Mouse (Mus musculus) ovary, postnatal 14 days (tissue): Measurements from ENCODE around the gene P3h1.
A peak's percentile ranks its signal among the peaks of the same experiment; 100 is the strongest.

Source experiments
- DNase-seq: peaks from one replicate; pipeline ENCODE4 v3.0.0; 2022; ENCODE audit warnings: low spot score

The P3h1 gene

DNA sequence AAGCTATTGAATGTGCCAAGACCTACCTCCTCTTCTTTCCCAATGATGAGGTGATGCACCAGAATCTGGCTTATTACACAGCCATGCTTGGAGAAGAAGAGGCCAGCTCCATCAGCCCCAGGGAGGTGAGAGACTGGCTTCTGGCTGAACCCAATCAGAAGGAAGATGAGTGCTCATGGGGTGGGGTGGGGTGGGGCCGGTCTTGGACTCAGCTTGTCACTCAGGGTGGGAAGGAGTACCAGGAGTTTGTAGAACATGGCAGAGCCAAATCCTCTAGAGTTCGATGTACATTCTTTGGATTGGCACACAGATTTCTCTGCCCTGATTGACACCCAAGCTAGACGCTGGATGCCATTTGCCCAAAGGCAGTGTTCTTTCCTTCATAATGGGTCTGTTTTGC lies 5.9 kb downstream of the P3h1 start:
- no peak for DNase-seq

DNA sequence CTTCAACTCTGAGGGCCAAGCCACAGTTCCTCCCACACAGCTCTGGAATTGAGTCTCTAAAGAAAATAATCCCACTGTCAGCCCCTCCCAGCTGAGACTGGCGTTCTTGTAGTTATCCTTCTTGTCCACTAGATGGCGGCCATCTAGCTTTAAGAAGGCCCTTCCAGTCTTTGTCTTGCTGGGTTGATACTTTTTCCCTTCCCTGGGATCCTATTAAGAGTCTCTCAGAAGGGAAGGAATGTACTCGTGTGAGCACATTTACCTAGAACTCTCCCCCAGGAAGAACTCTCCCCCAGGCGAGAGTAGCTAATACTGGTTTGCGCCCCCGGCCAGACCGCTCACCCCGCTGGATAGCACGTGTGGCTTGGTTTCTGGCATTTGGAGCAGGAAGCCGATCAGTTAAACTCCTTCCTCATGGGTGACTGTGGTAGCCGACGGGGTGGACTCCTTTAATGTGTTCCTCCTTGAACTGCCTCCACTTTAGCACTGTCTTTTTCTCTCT lies 6.5 kb downstream of the P3h1 start:
- DNase-seq: peak; percentile 33

DNA sequence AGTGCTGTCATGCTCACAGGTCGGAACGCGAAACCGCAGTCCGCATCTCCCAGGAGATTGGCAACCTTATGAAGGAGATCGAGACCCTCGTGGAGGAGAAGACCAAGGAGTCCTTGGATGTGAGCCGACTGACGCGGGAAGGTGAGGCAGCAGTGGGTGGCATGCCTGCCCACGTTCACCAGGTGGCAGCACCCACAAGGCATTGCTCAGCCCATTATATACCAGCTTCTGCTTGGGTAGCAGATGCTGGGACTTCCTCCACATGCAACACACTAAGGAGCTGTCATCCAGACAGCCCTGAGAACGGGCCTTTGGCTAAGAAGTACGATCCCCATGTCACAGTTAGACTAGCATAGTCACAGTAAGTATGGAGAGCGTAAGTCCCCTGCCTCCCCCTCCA lies 8.9 kb downstream of the P3h1 start:
- DNase-seq: peak; percentile 23

DNA sequence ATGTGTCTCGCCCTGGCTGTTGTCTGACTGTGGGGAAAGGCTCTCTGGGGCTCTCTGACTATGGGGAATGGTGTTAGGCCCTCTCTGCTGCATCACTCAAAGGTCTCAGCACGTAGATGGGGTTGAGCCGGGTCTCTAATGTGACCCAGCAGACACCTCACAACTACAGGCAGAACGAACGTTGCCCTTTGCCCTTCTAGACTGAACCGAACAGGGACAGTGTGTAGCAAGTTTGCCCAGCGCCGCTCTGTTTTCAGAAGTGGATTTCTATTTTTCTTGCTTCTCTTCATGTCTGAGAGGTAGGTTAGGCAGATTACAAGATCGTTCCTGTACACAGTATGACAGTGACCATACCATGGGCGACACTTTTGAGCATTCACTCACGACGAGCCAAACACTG lies 9.9 kb downstream of the P3h1 start:
- DNase-seq: no peak

DNA sequence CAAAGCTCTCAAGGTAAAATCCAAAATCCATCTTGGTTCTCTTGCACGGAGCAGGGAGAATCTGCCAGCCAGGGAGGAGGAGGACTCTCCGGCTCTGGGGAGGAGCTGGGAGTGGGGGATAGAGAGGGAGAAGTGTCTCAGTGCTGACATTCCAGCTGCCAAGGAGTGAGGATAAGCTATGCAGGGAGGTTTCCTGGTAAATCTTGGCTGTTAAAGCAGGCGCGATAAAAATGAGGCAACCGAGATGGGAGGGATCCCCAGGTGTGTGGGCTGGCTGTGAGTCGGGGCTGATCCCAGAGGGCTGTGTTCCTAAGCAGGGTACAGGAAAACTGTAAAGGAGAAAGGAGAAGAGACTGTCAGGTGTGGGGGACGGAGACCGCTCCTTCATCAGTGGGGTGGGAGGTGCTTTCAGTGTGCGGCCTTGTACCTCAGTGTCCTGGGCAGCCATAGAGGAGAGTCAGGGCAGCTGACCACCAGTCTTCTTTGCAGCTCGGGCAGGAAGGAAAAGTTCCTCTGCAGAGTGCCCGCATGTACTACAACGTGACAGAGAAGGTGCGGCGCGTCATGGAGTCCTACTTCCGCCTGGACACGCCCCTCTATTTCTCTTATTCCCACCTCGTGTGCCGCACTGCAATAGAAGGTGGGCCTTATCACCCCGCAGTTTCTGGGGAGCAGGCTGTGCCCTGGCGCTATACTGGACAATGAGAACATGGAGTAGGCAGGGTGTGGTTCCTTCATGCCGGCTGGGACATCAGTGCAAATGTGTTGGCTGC lies 11.9 kb downstream of the P3h1 start:
- peak; percentile 15 for DNase-seq

DNA sequence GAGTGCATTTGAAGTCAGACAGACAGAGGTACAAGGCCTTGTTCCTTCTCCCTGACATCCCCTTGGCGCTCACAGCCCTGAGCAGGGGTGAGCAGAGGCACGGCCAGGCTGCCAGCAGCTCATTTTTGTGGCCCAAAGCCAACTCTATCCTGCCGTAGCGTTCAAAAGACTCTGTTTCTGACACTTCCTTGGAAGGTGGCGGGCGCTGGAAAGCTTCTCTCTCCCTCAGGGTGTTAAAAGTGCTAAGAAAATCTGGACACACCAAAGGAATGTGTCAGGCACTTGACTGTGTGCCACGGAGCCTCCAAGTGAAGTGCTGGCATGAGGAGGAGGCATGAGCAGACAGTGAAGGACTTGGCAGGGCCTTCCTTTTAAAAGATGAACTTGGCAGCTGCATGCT lies 12.8 kb downstream of the P3h1 start:
- DNase-seq: peak; percentile 42

DNA sequence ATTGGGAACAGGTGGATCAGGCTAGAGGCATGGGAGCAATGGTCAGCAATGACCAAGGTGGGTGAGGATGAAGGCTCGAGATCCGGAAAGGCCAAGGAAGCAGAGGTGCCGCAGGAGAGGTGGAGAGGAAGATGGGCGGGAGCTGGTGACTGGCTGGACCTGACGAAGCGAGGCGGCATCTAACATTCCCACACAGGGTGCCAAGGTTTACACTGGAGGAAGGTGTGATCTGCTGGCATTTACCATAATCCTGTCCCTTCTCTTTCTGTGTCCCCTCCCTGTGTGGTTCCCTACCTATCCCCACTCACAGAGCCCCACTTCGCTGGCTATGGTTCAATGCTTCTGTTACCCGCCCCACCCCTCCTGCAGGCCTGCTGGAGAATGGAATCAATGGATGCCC lies 13.2 kb downstream of the P3h1 start:
- no peak for DNase-seq

DNA sequence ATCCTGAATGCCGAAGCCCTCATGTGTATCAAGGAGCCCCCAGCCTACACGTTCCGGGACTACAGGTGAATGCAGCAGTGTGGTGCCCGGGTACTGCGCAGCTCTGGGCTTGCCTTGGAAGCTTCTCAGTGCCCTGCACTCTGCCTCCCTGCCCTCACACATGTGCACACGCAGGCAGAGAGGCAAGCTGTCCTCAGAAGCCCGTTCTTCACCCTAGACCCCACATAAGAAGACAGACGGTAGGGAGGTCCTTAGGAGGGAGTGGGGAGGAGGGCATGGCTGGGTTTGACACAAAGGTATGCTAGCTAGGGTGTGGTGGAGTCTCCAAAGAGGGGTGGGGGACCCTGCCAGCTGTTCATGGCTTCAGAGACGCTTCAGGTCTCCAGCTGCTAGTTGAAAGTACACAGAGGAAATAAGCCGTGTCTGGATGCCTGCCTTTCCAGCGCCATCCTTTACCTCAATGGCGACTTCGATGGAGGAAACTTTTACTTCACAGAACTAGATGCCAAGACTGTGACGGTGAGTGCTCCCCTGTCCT lies 14.0 kb downstream of the P3h1 start:
- DNase-seq: no peak

DNA sequence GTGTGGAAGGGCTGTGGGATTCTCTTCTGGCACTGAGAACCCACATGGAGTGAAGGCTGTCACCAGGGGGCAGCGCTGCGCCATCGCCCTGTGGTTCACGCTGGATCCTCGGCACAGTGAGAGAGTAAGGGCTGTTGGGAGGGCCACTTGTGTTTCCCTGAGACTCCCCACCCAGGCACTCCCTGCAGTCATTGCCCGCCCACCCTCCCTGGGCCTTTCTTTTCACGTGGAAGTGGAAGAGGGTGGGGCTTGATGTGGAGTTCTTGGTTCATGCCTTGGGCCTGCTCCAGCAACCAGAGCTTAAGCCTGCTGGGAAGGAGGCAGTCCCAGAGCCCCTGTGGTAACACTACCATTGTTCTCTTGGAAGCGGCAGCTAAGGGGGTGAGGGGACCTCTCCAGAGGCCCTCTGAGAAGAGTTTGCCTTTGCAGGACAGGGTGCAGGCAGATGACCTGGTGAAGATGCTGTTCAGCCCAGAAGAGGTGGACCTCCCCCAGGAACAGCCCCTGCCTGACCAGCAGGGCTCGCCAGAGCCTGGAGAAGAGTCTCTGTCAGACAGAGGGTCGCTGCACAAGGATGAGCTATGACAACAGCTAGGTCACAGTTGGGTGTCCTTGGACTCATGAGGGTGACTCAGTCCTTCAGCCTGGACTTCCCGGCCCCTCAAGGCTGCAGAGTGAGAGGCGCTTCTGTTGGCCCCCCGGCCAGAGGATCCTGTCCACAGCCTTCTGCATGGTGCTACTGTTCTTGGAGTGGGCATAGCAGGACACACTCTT lies 14.9 kb downstream of the P3h1 start:
- DNase-seq: peak; percentile 62

DNA sequence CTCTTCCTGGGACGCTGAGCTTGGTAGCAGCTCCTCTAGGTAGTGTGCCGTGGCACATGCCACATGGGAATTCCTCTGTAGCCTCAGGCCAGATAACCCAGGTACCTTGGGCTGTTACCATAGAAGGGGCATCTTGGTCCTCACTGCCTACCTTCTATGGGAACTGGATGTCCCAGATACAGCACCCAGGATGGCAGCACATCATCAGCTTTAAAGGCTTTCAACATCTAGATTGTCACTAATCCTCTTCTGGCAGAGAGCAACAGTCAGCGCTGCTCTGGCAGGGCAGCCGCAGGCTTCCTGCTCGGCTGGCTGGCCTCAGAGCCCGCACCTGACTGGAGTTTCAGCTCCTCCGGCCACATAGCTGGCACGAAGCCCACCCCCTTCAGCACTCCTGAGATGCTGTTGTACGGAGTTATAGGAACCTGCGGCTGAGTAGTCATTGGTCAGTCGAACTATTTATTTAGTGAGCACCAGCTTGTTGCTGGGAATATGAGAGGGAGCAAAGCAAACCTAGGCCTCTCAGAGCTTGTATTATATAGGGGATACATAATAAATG lies 15.8 kb downstream of the P3h1 start:
- no peak for DNase-seq

DNA sequence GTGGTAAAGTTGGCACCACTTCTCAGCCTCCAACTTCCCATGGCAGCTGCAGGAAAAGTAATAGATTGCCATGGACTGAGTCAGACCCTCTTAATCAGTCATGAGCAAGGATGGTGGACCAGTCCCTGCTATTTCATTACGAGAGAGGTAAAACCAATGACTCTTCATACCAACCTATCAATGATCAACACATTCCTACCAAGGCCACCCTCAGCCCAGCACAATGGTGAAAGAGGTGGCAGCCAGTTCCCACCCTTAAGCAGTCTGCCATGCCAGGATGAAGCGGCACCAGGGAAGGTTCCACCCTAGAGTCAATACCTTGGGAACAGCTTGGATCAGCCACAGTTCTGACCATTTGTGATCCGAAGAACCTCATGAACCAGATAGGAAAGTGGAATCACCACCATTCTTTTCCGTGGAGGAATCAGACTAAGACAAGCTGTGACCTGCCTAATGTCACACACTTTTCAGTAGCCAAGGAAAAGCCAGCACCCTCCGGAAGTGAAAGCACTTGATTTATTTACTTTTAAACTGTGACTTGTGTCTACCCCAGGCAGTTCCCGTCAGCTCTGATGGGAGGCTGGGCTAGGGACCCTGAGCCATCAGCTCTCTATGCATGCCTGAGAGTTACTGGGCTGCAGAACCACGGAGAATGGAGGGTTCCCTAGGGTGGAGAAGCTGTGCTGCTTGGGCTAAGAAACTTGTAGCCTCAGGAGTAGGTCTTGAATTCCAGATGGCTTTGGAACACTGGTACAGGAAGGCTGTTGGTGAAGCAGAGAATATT lies 19.5 kb downstream of the P3h1 start:
- no peak for DNase-seq

DNA sequence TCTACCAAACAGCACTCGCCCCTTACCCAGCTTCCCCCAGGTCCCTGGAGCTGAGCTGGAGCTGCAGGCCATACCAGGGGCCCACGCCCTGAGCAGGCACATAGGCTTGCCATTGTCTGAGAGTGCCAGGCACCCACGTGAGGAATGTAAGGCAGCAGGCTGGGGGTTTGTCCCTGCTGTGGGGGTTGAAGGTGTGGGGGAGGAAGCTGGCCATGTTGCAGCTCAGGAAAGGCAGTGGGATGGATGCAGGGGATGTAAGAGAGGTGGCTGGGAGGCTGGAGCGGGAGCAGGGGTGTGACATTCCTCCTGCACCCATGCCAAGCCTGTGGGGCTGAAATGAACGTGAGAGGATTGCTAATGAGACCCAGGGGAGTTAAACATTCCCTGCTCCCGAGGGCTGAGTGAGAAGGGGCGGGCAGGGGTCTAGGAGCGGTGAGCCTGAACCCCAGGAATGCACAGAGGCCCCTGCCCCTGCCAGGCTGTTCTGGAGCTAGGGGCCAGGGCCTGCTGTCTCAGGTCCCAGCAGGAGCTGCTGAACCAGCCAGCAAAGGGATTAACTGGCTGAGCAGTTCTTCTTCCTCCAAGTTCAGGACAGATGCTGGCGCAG lies 21.4 kb downstream of the P3h1 start:
- no peak for DNase-seq

DNA sequence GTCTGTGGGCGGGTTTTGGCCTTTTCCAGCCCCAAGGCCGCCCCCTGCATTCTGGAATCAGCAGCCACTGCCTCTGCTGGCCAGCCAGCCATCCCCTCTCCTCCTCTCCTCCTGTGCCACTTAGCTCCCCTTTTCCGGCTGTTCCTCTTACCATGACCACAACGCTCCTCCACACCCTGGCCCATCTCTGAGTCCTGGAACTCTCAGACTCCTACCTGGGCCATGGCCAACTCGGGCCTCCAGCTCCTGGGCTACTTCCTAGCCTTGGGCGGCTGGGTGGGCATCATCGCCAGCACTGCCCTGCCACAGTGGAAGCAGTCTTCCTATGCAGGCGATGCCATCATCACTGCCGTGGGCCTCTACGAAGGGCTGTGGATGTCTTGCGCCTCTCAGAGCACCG lies 22.6 kb downstream of the P3h1 start, which contains the start of gene Cldn19:
Gene Cldn19 (plus strand): TSS at position 64 of the 400 bp plus-strand sequence.
- DNase-seq: no peak

DNA sequence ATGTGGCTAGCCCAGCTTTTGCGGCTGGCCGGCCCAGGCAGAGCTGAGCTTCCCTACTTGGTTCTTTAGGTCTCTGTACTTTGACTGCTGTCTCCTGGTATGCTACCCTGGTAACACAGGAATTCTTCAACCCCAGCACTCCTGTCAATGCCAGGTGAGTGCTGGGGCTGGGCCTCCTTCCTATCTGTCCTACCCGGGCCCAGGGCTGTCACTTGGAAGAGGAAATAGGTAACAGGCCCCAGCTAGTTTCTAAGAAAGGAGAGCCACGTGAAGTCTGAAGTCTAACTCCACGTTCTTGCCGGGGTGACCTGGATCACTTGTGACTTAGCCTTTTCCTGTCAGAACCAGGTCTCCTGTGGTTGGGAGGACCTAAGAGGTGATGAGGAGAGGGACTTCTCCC lies 24.4 kb downstream of the P3h1 start:
- DNase-seq: no peak

DNA sequence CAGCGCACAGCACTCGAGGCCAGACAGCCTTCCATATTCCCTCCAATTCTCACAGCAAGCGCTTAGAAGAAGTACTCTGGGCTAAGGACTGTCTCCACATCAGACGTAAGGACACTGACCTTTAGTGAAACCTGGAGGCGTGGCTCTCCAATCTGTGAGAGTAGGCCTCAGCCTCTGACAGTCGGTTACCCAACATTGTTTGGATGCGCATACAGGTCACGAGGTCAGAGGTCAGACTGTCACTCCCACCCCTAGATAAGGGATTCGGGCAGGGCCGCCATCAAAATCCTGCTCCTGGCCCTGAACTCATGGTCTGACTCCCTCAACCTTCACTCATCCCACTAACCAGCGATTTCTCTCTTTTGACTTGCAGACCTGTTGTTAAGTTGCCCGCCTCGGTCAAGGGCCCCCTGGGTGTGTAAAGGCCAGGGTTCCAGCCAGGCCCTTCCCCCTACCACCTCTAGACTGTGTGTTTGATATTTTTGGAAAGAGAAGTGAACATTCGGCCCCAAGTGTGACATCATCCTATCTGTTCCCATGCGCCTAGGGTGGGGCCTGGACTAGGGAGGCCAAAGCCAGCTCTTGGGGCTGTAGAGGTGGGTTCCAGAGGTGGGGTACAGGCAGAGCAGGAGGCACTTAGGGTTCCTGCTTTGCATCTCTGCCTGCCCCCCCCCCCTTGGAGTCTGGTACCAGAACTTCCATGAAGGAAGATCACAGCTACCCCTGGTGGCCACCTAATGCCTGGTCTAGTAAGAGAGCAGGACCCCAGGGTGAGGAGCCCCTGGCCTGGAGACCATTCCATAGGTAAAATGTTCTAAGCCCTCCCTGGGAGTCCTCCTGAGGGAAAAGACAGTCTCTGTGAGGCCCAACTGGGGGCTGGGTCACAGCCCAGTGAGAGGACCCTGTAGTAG lies 26.9 kb downstream of the P3h1 start:
- no peak for DNase-seq

DNA sequence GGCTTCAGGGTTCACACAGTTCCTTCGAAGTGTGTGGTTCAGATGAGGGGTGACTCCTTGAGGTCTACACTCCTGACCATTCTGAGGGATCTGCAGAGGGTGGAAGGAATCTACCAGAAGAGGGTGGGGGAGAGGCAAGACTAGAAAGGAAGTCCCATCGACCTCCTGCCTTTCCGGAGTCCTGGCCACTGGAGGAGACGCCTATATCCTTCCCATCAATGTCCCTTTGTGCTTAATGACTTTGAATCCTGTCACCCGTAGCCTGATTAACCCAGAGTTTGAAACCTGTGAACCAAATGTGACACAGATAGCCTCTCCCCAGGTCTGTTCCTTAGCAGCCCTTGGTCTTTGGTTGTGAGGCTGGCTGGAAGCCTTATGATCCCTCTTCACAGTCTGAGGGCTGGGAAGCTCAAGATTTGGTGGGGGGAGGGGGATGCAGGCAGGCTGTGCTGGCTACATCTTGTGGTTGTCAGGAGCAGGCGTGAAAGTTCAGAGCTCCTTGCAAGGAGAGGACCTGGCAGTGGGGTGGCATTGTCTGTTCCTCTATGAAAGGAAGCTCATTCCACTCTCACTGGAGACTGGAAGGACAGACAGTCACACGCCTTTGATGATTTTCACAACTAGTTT lies 28.5 kb downstream of the P3h1 start:
- DNase-seq: no peak

DNA sequence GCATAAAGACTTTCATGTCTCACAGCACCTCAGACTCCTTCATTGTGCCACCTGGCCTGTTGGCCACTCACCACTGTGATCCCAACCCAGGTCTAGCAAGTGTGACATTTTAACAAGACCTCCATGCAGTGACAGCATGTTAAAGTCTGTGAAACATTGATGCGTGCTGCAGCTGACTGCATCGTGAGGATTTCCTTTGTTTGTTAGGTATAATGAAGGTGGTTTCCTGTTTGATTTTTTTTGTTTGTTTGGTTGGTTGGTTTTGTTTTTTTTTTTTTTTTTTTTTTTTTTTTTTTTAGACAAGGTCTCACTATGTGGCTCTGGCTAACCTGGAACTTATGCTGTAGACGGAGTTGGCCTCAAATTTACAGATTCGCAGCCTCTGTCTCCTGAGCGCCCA lies 29.8 kb downstream of the P3h1 start:
- DNase-seq: no peak

DNA sequence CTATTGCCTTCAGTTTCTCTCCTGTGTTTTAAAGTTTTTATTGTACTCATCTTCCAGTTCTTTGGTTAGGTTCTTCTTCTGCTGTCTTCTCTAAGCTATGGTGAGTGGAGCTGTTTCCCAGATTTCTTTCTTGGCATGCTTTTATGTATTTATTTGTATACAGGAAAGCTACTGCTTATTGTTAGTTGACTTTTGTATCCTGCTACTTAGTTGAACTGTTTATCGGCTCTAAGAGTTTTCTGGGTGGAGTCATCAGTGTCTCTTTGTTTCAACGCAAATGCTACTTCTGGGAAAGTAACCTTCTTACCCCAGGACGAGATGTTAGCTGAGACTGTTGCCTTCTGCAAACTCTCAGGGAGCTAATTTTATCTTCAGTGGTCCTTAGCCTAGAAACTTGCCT lies 30.7 kb downstream of the P3h1 start:
- DNase-seq: no peak

DNA sequence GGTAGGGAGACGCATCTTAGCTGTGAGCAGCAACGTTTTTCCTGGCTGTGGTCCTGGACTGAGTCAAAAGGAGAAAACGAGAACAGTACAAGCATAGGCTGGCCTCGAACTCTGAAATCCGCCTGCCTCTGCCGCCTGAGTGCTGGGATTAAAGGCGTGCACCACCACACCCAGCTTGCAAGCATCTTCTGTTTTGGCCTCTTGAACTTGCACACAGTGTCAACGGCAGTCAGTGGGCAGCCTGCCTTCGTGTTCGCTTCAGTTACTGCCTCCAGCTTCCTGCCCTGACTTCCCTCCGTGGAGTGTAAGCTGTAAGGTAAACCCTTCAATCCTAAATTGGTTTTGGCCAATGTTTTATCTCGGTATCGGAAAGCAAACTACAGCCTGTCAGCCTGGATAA lies 33.9 kb downstream of the P3h1 start:
- DNase-seq: no peak

DNA sequence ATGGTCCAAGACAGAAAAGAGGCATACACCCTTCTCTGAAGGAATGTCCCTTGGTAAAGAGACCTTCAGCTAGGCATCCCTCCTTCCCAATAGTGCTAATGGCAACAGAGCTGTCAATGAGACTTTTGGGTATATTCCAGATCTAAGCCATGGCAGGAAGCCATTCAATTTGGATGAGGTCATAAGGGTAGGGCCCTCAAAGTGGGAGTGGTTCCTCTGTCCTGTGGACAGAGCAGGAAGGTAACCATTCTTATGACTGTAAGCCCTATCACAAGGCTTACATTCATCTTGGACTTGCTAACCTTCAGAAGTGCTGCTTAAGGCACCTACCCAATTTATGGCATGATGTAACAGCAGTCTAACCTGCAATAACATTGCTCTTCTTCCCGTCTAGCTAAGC lies 41.9 kb downstream of the P3h1 start:
- DNase-seq: peak; percentile 33
